In genomic region chr7:67435643-67436339, GRCm38 (mm10) we compare ENCODE assay signal across 8 mouse cellular contexts.
DNase-seq lines count a peak whose midpoint lies in the region; ATAC-seq and TF ChIP-seq lines count a peak whose summit lies in the region.

No protein-coding gene starts in this region.

- peaks cover 16% of the 10 kb centered on the region for H3K4me1 ChIP-seq in limb, embryonic 14.5 days (ENCODE audit: control insufficient read depth, insufficient read depth, low read length)
- H3K4me1 ChIP-seq in stomach, embryonic 16.5 days (ENCODE audit: control insufficient read depth, insufficient read depth, low read length): peaks cover 25% of the 10 kb centered on the region
- peaks cover 8% of the 10 kb centered on the region; the same call in 1 of the 2 replicates for H3K4me1 ChIP-seq in liver, embryonic 11.5 days (replicated peaks; ENCODE audit: control insufficient read depth, insufficient read depth, low read length)

- peak; percentile 64 for DNase-seq in adrenal gland, postnatal 14 days
- no peak for DNase-seq in adrenal gland, adult 8-10 months
- peak; percentile 74 for DNase-seq in urinary bladder, postnatal 14 days (ENCODE audit: low spot score)
- DNase-seq in urinary bladder, adult 2 months (ENCODE audit: low spot score): no peak
- DNase-seq in limb, embryonic 14.5 days (ENCODE audit: low spot score): peak; percentile 49
- DNase-seq in yolk sac, embryonic 10.5 days (ENCODE audit: low spot score): no peak
- no peak for DNase-seq in liver, embryonic 11.5 days (ENCODE audit: low spot score)

- H3K4me2 ChIP-seq in limb, embryonic 14.5 days (replicated peaks; ENCODE audit: low read depth, low read length, severe bottlenecking): no peak overlapping the region
- H3K4me2 ChIP-seq in stomach, embryonic 16.5 days (ENCODE audit: low read depth, low read length): no peak overlapping the region
- H3K4me2 ChIP-seq in liver, embryonic 11.5 days: no peak overlapping the region

- H3K36me3 ChIP-seq in limb, embryonic 14.5 days (ENCODE audit: control insufficient read depth, insufficient read depth, low read length): no peaks in the 10 kb centered on the region
- no peaks in the 10 kb centered on the region for H3K36me3 ChIP-seq in stomach, embryonic 16.5 days (ENCODE audit: control insufficient read depth, insufficient read depth, low read length)
- no peaks in the 10 kb centered on the region for H3K36me3 ChIP-seq in liver, embryonic 11.5 days (ENCODE audit: control insufficient read depth, insufficient read depth, low read length)

- no peaks in the 10 kb centered on the region for H3K27me3 ChIP-seq in limb, embryonic 14.5 days (ENCODE audit: control insufficient read depth, insufficient read depth, low read length)
- no peaks in the 10 kb centered on the region for H3K27me3 ChIP-seq in stomach, embryonic 16.5 days (ENCODE audit: control insufficient read depth, insufficient read depth, low read length)
- no peaks in the 10 kb centered on the region for H3K27me3 ChIP-seq in liver, embryonic 11.5 days (replicated peaks; ENCODE audit: control insufficient read depth, insufficient read depth, low read length)

- no peak for ATAC-seq in limb, embryonic 14.5 days (ENCODE audit: low FRiP score, low read depth)
- ATAC-seq in stomach, embryonic 16.5 days (ENCODE audit: insufficient read depth, low FRiP score): peak; percentile 65
- ATAC-seq in liver, embryonic 11.5 days (replicated peaks; ENCODE audit: low FRiP score): no peak

- H3K27ac ChIP-seq in limb, embryonic 14.5 days (replicated peaks; ENCODE audit: low read depth, low read length): no peak overlapping the region
- peak overlapping the region; percentile 39 for H3K27ac ChIP-seq in stomach, embryonic 16.5 days (ENCODE audit: low read length)
- H3K27ac ChIP-seq in liver, embryonic 11.5 days (ENCODE audit: low read depth, low read length): no peak overlapping the region

- 60% methylated on average over 10 of the region's 11 CpGs for WGBS in limb, embryonic 14.5 days
- 48% methylated on average over 11 of the region's 11 CpGs for WGBS in stomach, embryonic 16.5 days
- WGBS in liver, embryonic 11.5 days: 71% methylated on average over 11 of the region's 11 CpGs

- no peaks in the 10 kb centered on the region for H3K9me3 ChIP-seq in limb, embryonic 14.5 days (ENCODE audit: control insufficient read depth, low read length)
- no peaks in the 10 kb centered on the region for H3K9me3 ChIP-seq in stomach, embryonic 16.5 days (replicated peaks; ENCODE audit: control insufficient read depth, low read length)
- H3K9me3 ChIP-seq in liver, embryonic 11.5 days (ENCODE audit: control insufficient read depth, low read length): no peaks in the 10 kb centered on the region

- no peak for TF ChIP-seq POLR2A in limb, embryonic 14.5 days (IDR thresholded peaks at IDR 0.05; ENCODE audit: borderline replicate concordance, extremely low read depth, insufficient read depth, insufficient read length)

- no peak overlapping the region for H3K4me3 ChIP-seq in limb, embryonic 14.5 days (replicated peaks; ENCODE audit: low read length)
- no peak overlapping the region for H3K4me3 ChIP-seq in stomach, embryonic 16.5 days (replicated peaks; ENCODE audit: low read length)
- no peak overlapping the region for H3K4me3 ChIP-seq in liver, embryonic 11.5 days (ENCODE audit: low read depth, low read length)

- no peak overlapping the region for H3K9ac ChIP-seq in limb, embryonic 14.5 days (ENCODE audit: low read depth, low read length, severe bottlenecking)
- no peak overlapping the region for H3K9ac ChIP-seq in stomach, embryonic 16.5 days (ENCODE audit: low read length)
- no peak overlapping the region for H3K9ac ChIP-seq in liver, embryonic 11.5 days (ENCODE audit: low read depth, low read length)

Comparison
In these comparisons a context has a peak if more than half of its experiments do, and no peak if none do; other contexts are left out.
1. DNase-seq: peak in adrenal gland, postnatal 14 days (single experiment), urinary bladder, postnatal 14 days (single experiment) and limb, embryonic 14.5 days (single experiment); none in adrenal gland, adult 8-10 months (single experiment), urinary bladder, adult 2 months (single experiment), yolk sac, embryonic 10.5 days (single experiment) and liver, embryonic 11.5 days (single experiment).